Mouse (Mus musculus) brain, embryonic 14.5 days (tissue): ENCODE data around the gene Serpine2.

Experiments
- CTCF ChIP-seq: fragments of 200-500 bp; IDR thresholded peaks from 2 replicates; pipeline ENCODE4 v1.5.1; 2012; ENCODE audit warnings: inconsistent platforms, mild to moderate bottlenecking, moderate library complexity, borderline replicate concordance; ENCODE audit not compliant: insufficient read depth, insufficient read length; ENCODE audit errors: extremely low read depth
- POLR2A ChIP-seq: fragments of 200-500 bp; IDR thresholded peaks from 2 replicates; pipeline ENCODE4 v1.6.1; 2012; ENCODE audit warnings: mild to moderate bottlenecking, inconsistent platforms, borderline replicate concordance; ENCODE audit not compliant: poor library complexity, insufficient read depth, insufficient read length, severe bottlenecking; ENCODE audit errors: extremely low read depth

DNA sequence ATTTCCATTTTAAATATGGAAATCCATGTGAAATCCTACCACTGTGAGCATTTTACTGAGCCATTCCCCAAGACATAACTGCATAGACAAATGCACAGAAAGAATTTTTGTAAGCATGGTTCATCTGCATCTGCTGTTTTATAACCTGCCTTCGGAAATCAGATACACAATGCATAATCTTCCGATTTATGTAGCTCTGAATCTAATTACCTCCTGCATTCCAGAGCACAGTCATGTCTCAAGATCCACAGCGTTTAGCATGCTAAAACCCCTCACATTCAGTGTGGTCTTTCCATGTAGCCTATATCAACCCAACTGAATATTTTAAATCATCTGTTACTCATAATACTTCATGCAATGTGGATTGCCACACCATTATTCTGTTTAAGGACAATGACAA is 51.5 kb downstream of the Serpine2 start:
- TF ChIP-seq POLR2A (no peak), CTCF (no peak)
